Mouse (Mus musculus) heart, adult 2 months (tissue): ENCODE measurements around the gene Slc25a16.

Experiments
- CTCF ChIP-seq: fragments of 200-600 bp; IDR thresholded peaks from 2 replicates; pipeline ENCODE4 v1.8.1; 2022; ENCODE audit warnings: antibody characterized with exemption, mild to moderate bottlenecking, moderate library complexity
- POLR2A ChIP-seq: fragments of 200-500 bp; IDR thresholded peaks from 2 replicates; pipeline ENCODE4 v1.6.1; 2011; ENCODE audit warnings: mild to moderate bottlenecking, low read depth, low read length, control low read depth; ENCODE audit not compliant: insufficient read depth

- peak; percentile 95 for TF ChIP-seq CTCF
- TF ChIP-seq POLR2A: 0 out of 2 replicates have a peak, but pooled peaks have one; percentile 16
Measured at GRCm38 (mm10) chr10:62980039-62980954, 59.9 kb downstream of the Slc25a16 start, which contains the start of gene Rufy2.
